Mouse (Mus musculus) hindlimb bud, embryonic 11.5 days (tissue): Measurements from ENCODE around the gene Uso1.

Source experiments
- DNase-seq: peaks from one replicate; pipeline ENCODE4 v3.0.0-alpha.2; 2012; ENCODE audit warnings: low read depth, low spot score; ENCODE audit errors: extremely low spot score

Uso1 gene

DNA sequence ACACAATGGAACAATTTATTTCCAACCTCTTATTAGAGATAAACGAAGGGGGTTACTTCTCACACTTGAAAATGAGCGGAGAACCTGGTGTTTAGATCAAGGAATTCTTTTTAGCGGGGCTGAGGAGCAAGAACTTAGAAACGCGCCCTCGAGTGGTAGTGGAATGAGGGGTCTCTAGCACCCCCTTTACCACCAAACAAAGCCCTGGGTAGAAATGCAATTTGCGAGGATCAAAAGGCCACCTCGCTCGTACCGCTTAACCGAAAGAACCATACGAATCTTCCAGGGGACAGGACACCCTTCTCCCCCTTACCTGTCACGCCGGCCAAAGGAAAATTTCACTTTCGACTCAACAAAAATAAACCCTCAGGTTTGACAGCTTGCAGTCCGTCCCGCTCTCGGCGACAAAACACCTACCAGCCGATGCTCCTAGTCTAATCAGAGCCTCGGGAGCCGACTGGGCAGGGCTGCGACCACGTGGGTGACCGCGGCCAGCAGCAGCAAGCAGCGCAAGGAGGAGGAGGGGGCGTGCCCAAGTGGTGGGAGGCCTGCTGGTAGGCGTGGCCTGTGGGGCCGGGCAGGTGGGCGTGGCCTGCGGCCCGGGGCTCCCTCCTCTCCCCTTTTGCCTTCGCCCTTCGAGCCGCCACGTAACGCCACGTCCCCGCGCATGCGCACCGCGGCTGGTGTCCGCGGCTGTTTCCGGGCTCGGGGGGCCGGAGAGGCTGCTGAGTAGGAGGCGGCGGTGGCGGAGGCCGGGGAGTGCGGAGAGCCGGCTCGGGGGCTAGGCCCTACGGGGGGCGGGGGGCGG is at the start of gene Uso1:
Gene Uso1 (plus strand): TSS at position 700 of the 808 bp plus-strand sequence.
- peak; percentile 80 for DNase-seq

DNA sequence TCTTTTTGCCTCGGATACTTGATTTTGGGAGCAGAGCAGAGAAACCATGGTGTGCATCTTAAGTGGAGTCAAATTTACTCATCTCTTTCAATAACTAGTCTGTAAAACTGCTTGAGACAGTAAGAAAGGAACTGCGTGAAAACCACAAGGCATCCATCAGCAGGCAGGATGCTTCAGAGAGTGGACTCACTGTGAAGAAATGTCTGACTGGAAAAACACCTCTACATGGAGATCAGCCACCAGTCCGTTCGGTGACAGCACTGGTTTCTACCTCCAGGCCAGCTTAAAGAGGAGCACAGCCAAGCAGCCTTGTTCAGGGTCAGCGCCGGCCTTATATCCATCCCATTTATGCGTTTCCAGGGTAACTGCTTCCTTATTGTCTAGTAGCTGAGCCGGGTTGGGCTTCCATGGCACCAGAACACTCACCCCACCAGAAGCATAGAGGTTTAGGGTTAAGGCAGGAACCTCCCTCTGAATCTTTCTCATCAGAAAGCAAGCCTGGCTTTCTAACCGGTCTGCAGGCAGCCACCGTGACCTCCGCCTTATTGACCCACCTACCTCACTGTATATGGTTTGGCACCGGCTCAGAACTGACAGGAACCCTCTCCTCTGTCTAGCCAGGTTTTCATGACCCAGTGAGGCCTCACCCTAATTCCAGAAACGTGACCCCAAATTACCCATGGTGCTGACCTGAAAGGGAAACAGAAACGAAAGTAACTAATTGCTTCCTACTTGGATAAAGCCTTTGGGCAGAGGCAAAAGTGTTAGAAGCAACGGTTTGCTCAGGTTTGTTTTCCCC is 44.3 kb upstream of the Uso1 start:
- DNase-seq: no peak

DNA sequence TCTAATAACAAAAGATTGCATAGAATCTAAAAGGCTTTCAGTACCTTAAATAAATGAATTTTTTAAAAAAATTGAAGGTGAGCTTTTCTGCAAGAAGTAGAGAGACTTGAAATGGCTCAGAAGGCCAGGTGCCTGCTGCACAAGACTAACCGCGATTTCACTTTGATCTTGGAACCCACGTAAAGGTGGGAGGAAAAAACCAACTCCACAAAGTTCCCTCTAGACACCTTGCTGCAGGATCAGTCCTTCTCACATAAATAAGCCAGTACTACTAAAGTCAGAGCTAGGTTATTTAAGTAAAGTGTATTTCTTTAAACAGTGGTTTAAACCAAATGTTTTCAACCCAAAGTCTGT is 43.7 kb upstream of the Uso1 start:
- DNase-seq: no peak

DNA sequence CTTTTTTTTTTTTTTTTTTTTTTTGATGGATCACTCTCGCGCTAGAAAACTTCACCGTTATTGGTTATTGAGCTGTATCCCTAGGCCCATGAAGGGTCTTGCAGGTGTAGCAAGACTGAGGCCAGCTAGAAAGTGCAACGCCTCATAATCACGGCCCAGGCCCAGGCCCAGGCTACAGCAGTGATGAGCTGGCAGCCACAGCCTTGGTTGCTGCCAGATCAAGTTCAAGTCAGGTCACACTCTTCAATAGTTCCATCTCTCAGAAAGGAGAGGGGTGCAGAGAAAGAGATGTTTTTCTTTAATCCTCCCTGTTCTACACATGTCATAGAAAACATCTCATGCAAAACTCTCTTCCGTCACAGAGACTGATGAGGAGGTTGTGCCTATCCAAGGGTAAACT is 41.0 kb upstream of the Uso1 start:
- no peak for DNase-seq

DNA sequence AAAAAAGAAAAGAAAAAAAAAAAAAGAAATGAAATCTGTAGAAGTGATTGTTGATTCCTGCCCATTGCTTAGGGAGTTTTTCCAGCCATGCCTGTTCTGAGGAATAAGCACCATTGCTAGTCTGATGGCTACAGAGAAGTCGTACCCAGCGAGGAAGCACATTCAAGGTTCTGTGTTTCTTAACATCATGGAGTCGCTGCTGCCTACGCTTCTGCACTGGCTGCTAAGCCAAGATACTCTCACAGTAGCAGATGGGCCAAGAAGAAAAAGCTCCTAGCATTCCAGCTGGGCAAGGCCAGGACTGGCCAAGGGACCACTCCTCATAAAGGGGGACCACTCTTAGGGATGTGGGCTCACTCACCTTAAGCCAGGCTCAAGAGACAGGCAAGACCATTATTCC is 40.0 kb upstream of the Uso1 start:
- DNase-seq: no peak

DNA sequence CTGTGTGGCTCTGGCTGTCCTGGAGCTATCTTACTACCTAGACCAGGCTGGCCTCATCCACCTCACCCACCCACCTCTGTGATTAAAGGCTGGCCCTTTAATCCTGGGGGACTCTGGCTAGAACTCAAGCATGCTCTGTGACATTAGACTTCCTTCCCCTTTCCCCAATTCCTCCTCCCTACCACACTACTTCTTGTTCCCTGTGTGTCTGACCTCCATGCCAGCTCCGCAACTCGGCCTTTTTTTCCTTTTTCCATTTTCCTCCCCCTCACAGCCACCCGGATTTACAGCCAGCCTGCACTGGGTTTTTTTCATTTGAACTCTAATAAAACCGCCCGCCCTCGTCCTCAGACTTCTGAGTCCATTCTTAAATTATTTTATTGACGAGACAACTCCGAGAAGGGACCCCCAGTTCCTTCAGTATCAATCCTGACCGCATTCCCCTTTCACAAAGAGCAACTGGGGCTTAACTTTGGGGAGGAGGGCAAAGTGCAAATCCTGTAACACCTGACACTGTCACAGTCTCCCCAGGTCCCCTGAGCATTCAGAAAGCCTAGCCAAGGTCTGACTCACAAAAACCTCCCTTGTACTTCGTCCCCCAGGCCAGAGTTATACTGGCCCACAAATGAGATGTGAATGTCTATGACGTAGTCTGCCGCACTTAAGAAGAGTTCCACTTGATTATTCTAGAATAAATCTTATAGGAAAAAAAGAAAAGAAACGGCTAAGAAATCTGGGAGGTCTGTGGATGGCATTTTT is 39.2 kb upstream of the Uso1 start:
- DNase-seq: no peak

DNA sequence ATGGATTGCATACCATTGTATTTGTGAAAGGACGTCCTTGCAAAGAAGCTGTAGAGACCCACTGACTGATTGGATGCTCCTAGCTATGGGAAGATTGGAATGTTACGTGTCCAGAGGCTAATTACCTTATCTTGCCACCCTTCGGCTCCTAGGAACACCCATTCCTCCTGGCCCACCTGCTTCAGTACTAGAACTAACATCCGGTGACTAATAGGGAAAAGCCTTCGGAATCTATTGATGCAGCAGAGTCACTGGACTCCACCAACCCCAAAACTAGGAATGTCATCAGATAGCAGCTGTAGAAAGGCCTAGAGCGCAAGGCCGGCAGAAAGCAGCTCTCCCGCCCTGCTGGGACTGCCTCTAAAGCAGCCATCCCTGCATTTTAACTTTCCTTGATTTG is 36.1 kb upstream of the Uso1 start:
- no peak for DNase-seq

DNA sequence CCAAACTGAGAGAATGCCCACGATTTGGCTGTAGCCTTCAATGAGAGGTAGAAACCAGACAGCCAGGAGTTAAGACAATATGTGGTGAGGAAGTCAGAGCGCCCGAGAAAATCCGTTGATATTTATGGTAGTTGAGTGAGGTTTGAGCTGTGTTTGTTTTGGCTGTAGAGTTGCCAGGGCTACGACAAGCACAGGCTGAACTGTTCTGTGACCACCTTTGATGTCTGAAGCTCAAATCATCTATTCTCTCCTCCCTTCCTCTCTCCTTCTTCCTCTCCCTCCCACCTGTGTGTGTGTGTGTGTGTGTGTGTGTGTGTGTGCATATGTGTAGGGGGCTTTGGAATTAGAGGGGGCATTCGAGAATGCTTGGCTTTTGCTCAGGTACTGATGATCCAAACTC is 34.7 kb upstream of the Uso1 start:
- DNase-seq: no peak

DNA sequence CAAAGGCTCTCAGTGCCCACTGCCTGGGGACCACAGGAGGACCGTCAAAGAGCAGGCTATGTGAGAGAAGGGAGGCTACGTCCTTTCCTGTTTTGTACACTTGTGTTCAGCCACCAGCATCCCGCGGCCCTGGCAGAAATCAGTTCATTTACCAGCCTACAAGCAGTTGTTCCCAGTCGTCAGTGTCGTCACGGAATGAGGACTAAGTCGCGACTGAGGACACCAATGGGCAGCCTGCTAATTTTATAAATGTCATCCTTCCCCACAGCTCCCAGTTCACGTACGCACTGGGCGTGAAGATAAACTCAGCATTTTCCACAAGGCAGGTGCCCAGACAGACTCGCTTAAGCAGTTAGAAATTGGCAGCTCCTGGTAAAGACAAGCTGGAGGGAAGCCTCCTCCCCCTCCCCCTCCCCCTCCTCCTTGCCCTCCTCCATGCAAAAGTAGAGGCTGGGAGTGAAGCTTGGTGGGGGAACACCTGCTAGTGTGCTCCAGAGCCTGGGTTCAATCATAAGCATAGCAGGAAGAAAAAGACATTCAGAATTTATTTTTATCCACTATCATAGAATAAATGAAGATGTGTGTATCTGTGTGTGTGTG is 33.8 kb upstream of the Uso1 start:
- DNase-seq: no peak

DNA sequence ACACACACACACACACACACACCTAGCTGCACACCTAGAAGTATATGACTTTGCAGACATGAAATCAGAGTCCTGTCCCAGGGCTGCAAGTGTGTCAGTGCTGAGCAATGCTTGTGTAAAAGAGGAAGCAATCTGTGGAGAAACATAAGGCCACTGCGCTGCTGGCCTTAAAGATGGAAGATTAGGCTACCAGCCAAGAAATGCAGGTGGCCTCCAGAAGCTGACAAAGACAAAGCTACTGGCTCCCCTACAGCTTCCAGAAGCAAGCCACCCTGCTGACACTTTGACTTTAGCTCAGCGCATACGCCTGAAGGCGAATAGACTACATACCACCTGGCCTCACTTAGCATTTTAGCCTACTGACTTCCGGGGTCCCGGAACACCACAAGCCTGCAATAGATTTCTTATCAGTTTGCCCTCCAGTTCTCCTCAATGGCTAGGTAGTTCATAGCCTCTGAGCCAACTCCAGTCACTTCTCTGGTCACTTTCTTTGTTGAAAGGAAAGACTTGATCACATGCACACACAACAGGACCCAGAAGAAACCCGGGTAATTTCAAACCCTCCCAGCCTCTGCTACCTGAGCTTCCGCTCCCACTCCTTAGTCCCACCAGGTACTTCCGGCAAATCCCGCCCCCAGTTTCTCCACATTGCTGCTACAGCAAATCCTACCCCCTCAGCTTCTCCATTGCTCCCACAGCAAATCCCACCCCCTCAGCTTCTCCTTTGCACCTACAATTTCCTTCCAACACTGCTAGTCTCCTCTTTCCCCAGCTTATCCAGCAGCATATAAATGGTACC is 31.2 kb upstream of the Uso1 start:
- DNase-seq: no peak

DNA sequence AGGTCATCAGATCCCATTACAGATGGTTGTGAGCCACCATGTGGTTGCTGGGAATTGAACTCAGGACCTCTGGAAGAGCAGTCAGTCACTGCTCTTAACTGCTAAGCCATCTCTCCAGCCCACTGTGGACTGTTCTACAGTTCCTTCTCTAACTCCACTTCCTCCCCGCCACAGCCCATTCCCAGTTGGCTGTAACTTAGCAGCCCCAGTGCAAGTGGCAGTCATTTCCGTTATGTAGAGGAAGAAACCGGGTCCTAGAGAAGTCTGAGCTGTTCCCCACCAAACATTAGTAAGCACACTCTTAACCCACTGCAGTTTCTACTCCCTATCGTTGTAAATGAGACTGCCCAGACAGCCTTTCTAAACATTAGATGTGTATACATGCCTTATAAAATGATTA is 30.5 kb upstream of the Uso1 start:
- no peak for DNase-seq

DNA sequence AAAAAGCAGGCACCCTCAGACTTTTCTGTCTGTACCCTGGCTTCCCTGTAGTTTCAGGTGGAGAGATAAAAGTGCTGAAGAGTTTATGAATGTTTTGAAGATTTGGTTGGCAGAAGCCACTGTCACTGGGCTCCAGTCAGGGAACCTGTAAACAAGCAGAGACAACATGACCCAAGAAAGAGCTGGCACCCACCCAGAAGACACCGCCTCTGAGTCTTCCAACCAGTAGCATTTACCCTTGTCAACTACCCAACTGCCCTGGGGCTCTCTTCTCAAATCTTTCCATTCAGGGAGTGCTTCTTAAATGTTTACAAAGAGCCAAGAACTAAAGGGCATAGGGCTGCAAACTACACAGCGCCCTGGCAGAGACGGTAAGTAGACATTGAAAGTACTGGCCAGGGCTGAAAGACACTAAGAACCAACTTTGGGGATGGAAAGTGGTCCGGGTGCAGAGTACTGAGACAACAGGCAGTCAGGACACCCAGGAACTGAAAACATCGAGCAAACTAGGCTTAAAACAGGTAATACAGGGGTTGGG is 26.9 kb upstream of the Uso1 start:
- no peak for DNase-seq

DNA sequence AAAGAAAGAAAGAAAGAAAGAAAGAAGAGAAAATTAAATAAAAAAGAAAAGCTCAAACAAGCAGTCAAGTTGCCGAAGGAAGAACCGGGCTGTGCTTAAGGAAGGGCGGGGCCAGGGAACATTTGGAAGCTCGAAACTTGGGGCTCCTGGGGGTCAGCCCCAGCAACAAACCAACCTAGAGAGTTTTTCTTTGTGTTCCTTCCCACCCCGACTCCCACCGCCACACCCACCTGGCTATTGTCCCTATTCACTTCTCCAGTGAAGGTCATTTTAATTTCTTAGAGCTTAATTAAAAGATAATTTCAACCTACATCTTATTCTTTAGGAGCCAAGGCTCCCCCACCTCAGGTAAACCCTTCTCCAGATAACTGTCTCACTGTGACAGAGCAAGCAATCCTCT is 25.6 kb upstream of the Uso1 start:
- no peak for DNase-seq

DNA sequence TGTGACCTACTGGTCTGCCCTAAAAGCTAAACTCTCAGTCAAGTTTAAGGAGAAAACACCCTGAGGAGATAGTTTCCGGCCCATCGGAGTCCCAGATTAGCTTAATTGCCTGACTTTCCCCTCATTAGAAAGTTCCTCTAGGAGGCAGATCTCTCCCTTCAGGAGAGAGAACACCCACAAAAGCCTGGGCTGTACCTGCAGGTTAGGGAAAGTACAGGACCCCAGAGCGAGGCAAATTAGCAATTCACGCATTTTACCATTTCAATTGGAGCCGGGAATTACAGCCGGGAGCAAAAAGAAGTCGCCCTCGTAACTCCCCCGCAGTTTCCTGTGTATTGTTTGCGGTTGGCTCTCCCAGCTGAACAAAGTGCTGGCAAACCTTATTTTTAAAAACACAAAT is 25.2 kb upstream of the Uso1 start:
- no peak for DNase-seq

DNA sequence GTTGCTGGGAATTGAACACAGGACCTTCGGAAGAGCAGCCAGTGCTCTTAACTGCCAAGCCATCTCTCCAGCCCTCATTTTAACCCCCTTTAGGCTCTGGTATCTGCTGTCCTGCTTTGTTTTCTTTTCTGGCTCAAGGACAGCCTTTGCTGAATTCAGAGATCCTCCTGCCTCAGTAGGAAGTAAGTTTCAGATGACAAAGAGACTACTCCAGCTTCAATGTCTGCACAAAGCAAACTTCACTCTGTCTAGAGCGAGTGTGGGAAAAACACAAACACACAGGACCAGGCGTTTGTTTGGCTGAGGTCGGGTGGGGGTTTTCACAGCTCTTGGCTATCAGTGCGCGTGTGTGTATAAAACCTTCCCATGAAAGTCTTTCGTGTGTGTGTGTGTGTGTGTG is 24.3 kb upstream of the Uso1 start:
- DNase-seq: no peak

DNA sequence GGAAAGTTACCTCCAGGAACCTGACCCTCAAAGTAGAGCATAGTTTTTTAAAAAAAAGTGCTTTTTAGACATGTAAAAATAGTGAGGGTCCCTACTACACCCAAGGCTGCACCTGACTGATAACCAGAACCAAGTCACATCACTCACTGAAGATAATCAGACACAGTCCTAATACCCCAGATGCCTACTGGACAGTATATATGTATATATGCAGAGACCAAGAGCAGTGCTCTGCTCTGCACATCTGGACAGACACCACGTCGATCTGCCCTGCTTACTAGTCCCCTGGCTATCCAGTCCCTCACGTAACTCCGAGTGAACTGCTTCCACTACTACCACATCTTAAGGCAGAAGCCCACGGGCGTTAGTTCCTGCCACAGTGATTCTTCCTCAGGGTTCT is 23.5 kb upstream of the Uso1 start:
- DNase-seq: no peak

DNA sequence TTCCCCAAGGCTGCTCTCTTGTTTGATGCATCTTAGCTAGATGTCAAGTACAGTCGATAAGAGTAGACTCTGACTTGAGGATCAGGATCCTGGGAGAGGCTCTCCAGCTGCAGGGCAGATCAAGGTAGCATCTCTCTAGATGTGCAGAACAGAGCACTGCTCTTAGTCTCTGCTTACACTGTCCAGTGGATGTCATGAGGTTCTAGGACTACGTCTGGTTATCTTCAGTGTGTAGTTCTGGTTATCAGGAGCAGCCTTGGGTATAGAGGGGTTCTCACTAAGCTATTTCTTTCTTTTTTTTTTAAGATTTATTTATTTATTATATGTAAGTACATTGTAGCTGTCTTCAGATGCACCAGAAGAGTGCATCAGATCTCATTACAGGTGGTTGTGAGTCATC is 22.8 kb upstream of the Uso1 start:
- DNase-seq: no peak

DNA sequence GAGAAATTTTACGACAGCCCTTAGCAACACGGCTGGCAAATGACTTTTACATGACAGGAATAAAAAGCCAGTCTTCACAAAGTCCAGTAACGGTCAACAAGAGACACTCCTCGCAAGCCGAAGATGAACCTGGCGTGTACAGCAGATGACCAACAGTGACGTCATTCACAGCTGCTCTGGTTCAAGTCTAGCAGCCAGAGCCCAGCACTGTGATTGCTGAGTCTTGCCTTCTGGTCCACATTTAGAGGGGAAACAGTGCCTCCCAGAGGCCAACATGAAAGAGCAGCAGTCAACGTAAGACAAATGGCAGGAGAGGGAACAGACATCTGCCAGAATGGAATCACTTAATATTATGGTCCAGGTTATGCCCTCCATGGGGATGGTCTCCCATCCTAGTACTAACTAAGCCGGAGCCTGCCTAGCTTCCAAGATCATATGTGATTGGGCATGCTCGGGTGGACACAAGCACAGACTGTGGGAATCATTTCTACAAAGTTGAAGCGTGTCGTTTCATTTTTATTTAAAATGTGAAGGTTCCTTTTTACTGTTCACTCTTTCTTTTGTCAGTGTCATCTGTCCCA is 19.8 kb upstream of the Uso1 start:
- peak; percentile 39 for DNase-seq

DNA sequence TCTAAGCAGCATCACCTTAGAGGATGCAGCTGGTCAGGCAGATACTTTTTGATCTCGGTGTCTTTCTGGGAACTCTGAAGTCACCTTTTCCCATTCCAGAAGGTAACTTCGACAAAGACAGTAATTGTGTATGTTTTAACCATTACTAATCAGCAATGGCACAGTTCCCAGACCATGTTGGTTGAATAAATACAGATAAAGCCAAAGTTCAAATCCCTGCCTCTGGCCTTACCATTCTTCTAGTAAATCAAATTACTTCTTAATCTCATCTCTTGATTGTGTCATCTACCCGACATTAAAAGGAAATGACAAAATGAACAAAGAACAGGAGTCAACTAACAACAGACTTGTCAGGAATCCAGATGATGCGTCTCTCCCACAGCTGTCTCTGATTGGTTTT is 16.1 kb upstream of the Uso1 start:
- no peak for DNase-seq

DNA sequence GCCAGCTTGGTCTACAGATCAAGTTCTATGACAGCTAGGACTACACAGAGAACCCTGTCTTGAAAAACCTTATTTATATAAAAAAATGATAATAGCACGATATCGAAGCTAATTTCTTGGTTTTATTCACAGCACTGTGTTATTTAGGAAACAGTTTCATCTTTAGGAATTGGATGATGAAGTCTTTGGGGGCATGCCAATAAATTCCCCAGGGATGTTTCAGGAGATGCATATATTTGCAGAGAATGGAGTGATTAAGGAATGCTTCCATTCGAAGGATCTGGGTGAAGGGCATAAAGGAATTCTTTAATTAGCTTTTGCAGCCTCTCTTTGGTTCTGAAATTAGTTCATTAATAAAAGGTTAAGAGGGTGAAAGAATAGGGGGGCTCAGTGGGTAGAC is 12.3 kb upstream of the Uso1 start:
- no peak for DNase-seq
